Comparison of ENCODE assay signal across 8 mouse cellular contexts in the genomic region with DNA sequence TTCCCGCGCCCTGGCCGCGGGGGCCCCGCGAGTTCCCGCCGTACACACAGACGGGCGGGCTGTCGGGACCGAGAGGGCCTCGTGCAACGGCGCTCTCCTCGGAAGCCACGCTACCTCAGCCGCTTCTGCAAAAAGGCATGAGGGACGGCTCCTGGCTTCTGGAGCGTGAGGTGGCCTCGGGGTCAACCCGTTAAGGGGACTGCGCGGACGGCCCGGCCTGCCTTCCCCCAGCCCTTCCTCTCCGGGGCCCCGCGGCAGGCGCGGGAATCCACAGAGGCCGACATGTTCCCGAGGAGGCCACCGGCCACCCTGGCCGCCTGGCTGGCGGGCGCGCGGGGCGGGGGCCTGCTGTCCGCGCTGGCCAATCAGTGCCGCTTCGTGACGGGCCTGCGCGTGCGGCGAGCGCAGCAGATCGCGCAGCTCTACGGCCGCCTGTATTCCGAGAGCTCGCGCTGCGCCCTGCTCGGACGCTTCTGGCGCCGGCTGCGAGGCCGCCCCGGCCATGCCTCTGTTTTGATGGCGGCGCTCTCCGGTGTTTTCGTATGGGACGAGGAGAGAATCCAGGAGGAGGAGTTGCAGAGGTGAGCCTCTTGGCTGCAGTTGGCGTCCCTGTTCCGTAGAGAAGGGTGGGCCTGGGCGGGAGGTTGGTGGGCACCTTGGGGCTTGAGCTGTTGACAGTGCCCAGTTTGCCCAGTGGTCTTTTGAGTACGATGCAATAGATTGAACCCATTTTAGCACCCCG. TPM values are rescaled to one million over a fixed set of nuclear protein-coding genes. Genes with fewer than 3 reads are reported as not detected.
DNase-seq lines count a peak whose midpoint lies in the region; ATAC-seq lines count a peak whose summit lies in the region.

No protein-coding gene starts in this region.

- ATAC-seq in hindbrain, embryonic 13.5 days (ENCODE audit: low FRiP score) = peak; percentile 97

- WGBS in hindbrain, embryonic 13.5 days = under 1% methylated on average over 69 of the region's 75 CpGs

- peaks cover 31% of the 10 kb centered on the region for H3K4me1 ChIP-seq in hindbrain, embryonic 13.5 days (replicated peaks)

- H3K9ac ChIP-seq in hindbrain, embryonic 13.5 days = peak overlapping the region; percentile 92

- DNase-seq in MN1 (ENCODE audit: low spot score) = peak; percentile 90
- DNase-seq in cerebellum, postnatal 10 days = peak; percentile 90 to 93
- DNase-seq in frontal cortex, postnatal 14 days (ENCODE audit: low spot score in 2 of 2) = peak; percentile 58 to 74
- DNase-seq in layer of hippocampus, postnatal 14 days (ENCODE audit: low spot score in 2 of 2) = peak; percentile 80 to 85
- peak; percentile 89 for DNase-seq in lung, postnatal 10 days
- DNase-seq in ovary, postnatal 36 days (ENCODE audit: low spot score) = peak; percentile 88
- DNase-seq in thymus, postnatal 25 days = peak; percentile 75

- no peaks in the 10 kb centered on the region for H3K9me3 ChIP-seq in hindbrain, embryonic 13.5 days

- H3K4me2 ChIP-seq in hindbrain, embryonic 13.5 days = peak overlapping the region; percentile 80

- no peaks in the 10 kb centered on the region for H3K36me3 ChIP-seq in hindbrain, embryonic 13.5 days

- peak overlapping the region; percentile 92 for H3K4me3 ChIP-seq in hindbrain, embryonic 13.5 days

- H3K27me3 ChIP-seq in hindbrain, embryonic 13.5 days = no peaks in the 10 kb centered on the region

- H3K27ac ChIP-seq in hindbrain, embryonic 13.5 days = peak overlapping the region; percentile 96

RNA-seq across cellular contexts. Expression of a gene that starts 0.5 kb away (rescaled TPM):
- polyA plus RNA-seq in hindbrain, embryonic 13.5 days (2015; fragmentation: Nextera tagmentation; extraction: Ambion mirVana) = 74.2 and 79.5 TPM in 2 replicates
- 100 to 1,000 TPM; 148 to 149 TPM for total RNA-seq in layer of hippocampus, postnatal 14 days (2021)

RNA-seq across cellular contexts. Expression of a gene that starts 22.8 kb away (rescaled TPM):
- 49.0 TPM in 2 replicates for polyA plus RNA-seq in hindbrain, embryonic 13.5 days (2015; fragmentation: Nextera tagmentation; extraction: Ambion mirVana)
- 100 to 1,000 TPM in 1 of 2 experiments, 10 to 100 TPM in 1; 96.3 to 101 TPM for total RNA-seq in layer of hippocampus, postnatal 14 days (2021)

RNA-seq across cellular contexts. Expression of a gene that starts 22.9 kb away (rescaled TPM):
- polyA plus RNA-seq in hindbrain, embryonic 13.5 days (2015; fragmentation: Nextera tagmentation; extraction: Ambion mirVana) = 60.7 and 66.8 TPM in 2 replicates
- 10 to 100 TPM; 62.2 to 68.6 TPM for total RNA-seq in layer of hippocampus, postnatal 14 days (2021)

Comparison
In these comparisons a context has a peak if more than half of its experiments do, and no peak if none do; other contexts are left out.
1. Peak in every context shown above with its lines: DNase-seq, ATAC-seq, H3K4me3 ChIP-seq and H3K27ac ChIP-seq.